Mouse (Mus musculus): ENCODE measurements at regions not wholly inside any gene's neighbourhood (a gene's known extent, or its start where the extent isn't known, plus 50 kb on each side); places are given as distances from the start of the nearest gene placed in this dataset.

DNA sequence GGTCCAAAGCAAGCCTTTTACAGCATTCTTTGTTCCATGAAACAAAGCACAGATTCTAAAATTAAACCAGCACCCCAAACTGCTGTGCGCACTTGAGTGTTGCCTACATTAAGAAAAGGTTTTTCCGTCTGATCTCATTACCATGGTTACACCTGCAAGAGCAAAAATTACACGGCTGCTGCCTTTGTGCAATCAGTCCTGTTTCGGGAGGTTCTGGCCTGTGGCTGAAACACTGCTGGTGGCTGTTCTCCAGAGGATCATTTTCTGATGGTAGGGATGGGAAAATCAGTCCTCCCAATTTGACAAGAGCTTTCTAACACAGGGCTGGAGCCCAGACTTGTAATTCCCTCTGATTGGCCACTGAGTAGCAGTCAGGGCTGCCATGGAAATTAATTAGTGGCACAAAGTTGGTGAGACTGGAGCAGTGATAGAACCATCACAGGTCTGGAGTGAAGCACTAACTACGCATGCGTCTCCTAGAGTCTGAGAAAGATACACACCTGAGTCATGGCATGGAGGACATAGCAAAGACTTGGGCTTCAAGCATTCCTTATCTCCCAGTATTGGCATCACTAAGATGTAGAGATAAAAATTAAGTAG, 114.8 kb upstream of the Fam49a start:
- no peak overlapping the region for H3K27ac ChIP-seq (ENCODE audit: insufficient read depth, low read depth, low read length)
- TF ChIP-seq CTCF (IDR thresholded peaks at IDR 0.05; ENCODE audit: extremely low read depth, insufficient read length, insufficient replicate concordance, low read depth, low read length) = no peak
- WGBS = 87% methylated on average over 6 of the region's 6 CpGs
- H3K4me3 ChIP-seq (ENCODE audit: low read depth, low read length) = no peak overlapping the region
- no peaks in the 10 kb centered on the region for H3K27me3 ChIP-seq (ENCODE audit: control insufficient read depth, insufficient read depth, low read length)
- no peaks in the 10 kb centered on the region for H3K4me1 ChIP-seq (ENCODE audit: control insufficient read depth, insufficient read depth, insufficient read length, low read length)
- no peaks in the 10 kb centered on the region for H3K36me3 ChIP-seq (ENCODE audit: control insufficient read depth, insufficient read depth, low read length)

DNA sequence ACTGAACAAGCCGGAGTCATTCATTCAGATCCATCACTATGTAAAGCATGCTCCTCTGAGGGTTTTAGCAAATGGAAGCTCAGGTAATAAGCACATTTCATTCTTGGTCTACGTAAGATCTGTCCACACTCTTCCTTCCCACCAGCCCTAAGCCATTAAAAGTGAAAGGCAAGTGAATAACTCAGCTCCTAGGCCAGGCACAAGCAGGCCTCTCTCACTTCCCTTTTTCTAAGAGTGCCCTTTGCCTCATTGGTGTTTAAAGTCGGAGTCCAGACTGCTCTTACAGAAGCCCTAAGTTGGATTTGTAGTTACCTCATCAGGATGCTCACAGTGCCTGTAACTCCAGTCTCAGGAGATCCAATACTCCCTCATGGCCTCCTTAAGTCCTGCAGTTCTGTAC, 114.1 kb upstream of the Fam49a start:
- H3K27ac ChIP-seq (ENCODE audit: insufficient read depth, low read depth, low read length) = no peak overlapping the region
- no peaks in the 10 kb centered on the region for H3K36me3 ChIP-seq (ENCODE audit: control insufficient read depth, insufficient read depth, low read length)
- H3K27me3 ChIP-seq (ENCODE audit: control insufficient read depth, insufficient read depth, low read length) = no peaks in the 10 kb centered on the region
- TF ChIP-seq POLR2A (IDR thresholded peaks at IDR 0.05; ENCODE audit: low read depth, low read length) (no peak), CTCF (IDR thresholded peaks at IDR 0.05; ENCODE audit: extremely low read depth, insufficient read length, insufficient replicate concordance, low read depth, low read length) (no peak)
- H3K4me3 ChIP-seq (ENCODE audit: low read depth, low read length) = no peak overlapping the region
- no peaks in the 10 kb centered on the region for H3K4me1 ChIP-seq (ENCODE audit: control insufficient read depth, insufficient read depth, insufficient read length, low read length)
- 63% methylated on average over 3 of the region's 3 CpGs for WGBS

DNA sequence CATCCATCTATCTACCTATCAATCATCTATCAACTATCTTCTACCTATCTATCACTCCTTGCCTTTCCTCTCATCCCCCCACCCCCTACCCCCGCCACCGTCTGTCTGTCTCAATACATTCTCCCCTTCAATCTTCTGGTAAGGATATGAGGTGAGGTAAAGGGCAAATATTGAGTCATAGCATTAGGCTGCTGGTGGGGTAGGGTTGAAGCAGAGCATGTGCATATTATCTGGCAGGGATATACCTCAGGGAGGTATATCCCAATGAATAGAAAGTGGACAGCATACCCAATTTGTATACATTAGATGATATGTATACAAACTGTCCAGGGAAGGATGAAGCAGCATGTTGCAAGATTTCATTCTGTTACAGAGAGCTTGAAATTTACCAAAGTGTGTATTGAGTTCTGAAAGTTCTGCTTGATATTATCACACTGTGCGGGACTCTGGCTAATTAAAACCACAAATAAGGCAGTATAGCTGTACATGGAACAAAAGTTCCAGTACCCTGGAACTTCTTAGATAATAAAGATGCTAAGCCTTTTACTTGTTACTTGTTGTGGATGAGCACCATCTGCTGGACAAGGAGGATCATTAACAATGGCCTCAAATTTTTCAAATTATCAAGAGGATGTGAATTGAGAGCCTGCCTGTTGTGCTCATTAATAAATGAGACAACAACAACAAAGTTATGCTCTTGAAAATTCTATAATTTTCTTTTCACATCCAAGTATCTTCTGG, 113.1 kb upstream of the Fam49a start:
- WGBS = 40% methylated on average over 3 of the region's 3 CpGs
- no peak for TF ChIP-seq CTCF (IDR thresholded peaks at IDR 0.05; ENCODE audit: extremely low read depth, insufficient read length, insufficient replicate concordance, low read depth, low read length)
- no peak for TF ChIP-seq POLR2A (IDR thresholded peaks at IDR 0.05; ENCODE audit: low read depth, low read length)
- no peaks in the 10 kb centered on the region for H3K4me1 ChIP-seq (ENCODE audit: control insufficient read depth, insufficient read depth, insufficient read length, low read length)
- H3K36me3 ChIP-seq (ENCODE audit: control insufficient read depth, insufficient read depth, low read length) = no peaks in the 10 kb centered on the region
- no peaks in the 10 kb centered on the region for H3K27me3 ChIP-seq (ENCODE audit: control insufficient read depth, insufficient read depth, low read length)
- no peak overlapping the region for H3K4me3 ChIP-seq (ENCODE audit: low read depth, low read length)
- H3K27ac ChIP-seq (ENCODE audit: insufficient read depth, low read depth, low read length) = no peak overlapping the region

DNA sequence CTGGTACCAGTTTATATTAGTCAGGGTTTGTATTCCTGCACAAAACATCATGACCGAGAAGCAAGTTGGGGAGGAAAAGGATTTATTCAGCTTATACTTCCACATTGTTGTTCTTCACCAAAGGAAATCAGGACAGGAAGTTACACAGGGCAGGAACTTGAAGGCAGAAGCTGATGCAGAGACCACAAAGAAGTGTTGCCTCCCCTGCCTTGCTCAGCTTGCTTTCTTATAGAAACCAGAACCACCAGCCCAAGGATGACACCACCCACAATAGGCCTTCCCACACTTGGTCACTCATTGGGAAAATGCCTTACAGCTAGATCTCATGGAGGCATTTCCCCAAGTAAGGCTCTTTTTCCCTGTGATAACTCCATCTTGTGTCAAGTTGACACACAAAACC, 97.5 kb upstream of the Fam49a start:
- no peaks in the 10 kb centered on the region for H3K4me1 ChIP-seq (ENCODE audit: control insufficient read depth, insufficient read depth, insufficient read length, low read length)
- WGBS = 71% methylated on average over 1 of the region's 1 CpGs
- no peak overlapping the region for H3K27ac ChIP-seq (ENCODE audit: insufficient read depth, low read depth, low read length)
- no peak for TF ChIP-seq POLR2A (IDR thresholded peaks at IDR 0.05; ENCODE audit: low read depth, low read length)
- TF ChIP-seq CTCF (IDR thresholded peaks at IDR 0.05; ENCODE audit: extremely low read depth, insufficient read length, insufficient replicate concordance, low read depth, low read length) = no peak
- H3K4me3 ChIP-seq (ENCODE audit: low read depth, low read length) = no peak overlapping the region
- H3K27me3 ChIP-seq (ENCODE audit: control insufficient read depth, insufficient read depth, low read length) = no peaks in the 10 kb centered on the region
- no peaks in the 10 kb centered on the region for H3K36me3 ChIP-seq (ENCODE audit: control insufficient read depth, insufficient read depth, low read length)

DNA sequence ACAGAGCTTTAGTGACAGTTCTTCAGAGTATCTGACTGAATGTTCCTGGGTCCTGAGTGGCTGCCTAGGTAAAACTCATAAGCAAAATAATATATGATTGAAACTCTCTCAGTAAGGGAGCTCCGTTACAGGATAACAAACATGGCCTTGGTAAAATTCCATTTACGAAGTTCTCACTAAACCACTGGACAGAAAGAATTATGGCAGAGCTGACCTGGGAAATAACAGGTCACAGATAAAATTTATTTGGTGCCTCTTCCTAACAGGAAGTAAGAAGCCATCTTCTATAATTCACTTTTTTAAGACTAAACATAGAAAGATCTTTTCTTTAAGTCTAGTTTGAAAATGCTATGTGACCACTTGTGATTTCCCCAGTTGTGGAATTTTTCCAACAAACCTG, 91.4 kb upstream of the Fam49a start:
- no peaks in the 10 kb centered on the region for H3K4me1 ChIP-seq (ENCODE audit: control insufficient read depth, insufficient read depth, insufficient read length, low read length)

DNA sequence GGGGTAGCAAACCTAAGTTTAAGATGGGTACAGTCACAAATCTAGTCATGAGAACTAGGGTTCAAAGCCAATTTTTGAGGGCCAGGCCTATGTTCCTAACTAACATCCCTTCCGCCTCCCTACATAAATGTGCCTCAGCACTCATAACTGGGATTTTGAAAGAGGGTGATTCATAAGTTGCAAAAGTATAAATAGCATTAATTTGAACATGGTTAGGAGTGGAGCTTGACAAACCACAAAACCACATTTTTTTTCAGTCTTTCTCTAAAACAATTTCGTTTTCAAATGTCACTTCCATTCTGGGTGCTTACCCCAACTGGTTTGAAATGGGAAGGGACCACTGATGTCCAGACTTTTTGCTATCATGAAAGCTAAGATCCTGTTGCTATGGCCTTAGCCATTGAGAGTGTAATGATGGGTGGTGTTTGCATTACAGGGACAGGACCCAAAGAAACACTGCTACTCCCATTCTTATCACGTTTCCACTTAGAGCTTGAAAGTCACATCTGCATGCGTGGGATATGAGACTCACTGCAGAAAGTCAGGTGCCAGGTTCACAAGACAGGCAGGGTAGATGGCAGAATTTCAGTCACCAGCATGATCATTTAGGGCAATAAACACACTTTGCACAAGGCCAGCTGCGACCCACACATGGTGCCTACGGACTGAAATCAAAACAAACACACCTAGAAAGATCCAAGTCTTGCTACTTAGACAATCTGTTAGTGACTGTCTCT, 89.7 kb upstream of the Fam49a start:
- 0 out of 2 replicates have a peak, but pooled peaks cover 2% of the 10 kb centered on the region for H3K4me1 ChIP-seq (ENCODE audit: control insufficient read depth, insufficient read depth, insufficient read length, low read length)
- H3K27ac ChIP-seq (ENCODE audit: insufficient read depth, low read depth, low read length) = no peak overlapping the region
- H3K4me3 ChIP-seq (ENCODE audit: low read depth, low read length) = no peak overlapping the region
- 51% methylated on average over 6 of the region's 6 CpGs for WGBS
- H3K27me3 ChIP-seq (ENCODE audit: control insufficient read depth, insufficient read depth, low read length) = no peaks in the 10 kb centered on the region
- TF ChIP-seq CTCF (IDR thresholded peaks at IDR 0.05; ENCODE audit: extremely low read depth, insufficient read length, insufficient replicate concordance, low read depth, low read length) (no peak), POLR2A (IDR thresholded peaks at IDR 0.05; ENCODE audit: low read depth, low read length) (no peak)
- H3K36me3 ChIP-seq (ENCODE audit: control insufficient read depth, insufficient read depth, low read length) = no peaks in the 10 kb centered on the region

More for the DNA sequence above, 91.4 kb upstream of the Fam49a start:
- no peak overlapping the region for H3K4me3 ChIP-seq (ENCODE audit: low read depth, low read length)
- H3K36me3 ChIP-seq (ENCODE audit: control insufficient read depth, insufficient read depth, low read length) = no peaks in the 10 kb centered on the region
- WGBS = 86% methylated on average over 2 of the region's 2 CpGs
- TF ChIP-seq CTCF (IDR thresholded peaks at IDR 0.05; ENCODE audit: extremely low read depth, insufficient read length, insufficient replicate concordance, low read depth, low read length) (no peak), POLR2A (IDR thresholded peaks at IDR 0.05; ENCODE audit: low read depth, low read length) (no peak)
- H3K27ac ChIP-seq (ENCODE audit: insufficient read depth, low read depth, low read length) = no peak overlapping the region
- no peaks in the 10 kb centered on the region for H3K27me3 ChIP-seq (ENCODE audit: control insufficient read depth, insufficient read depth, low read length)
